Mouse (Mus musculus) gastrocnemius, adult 2 months (tissue): ENCODE measurements around the gene Tmem255a. TPM values are rescaled to one million over a fixed set of nuclear protein-coding genes. Genes with fewer than 3 reads are reported as not detected.
A peak's percentile ranks its signal among the peaks of the same experiment; 100 is the strongest.
"Not testable (repeated sequence)": the region's sequence is repeated elsewhere in the genome, so short reads cannot be mapped to it uniquely, and the experiment has no call there.

Experiments
- DNase-seq: peaks from one replicate; pipeline ENCODE4 v3.0.0; 2022
- H3K27ac ChIP-seq: fragments of 200-600 bp; 2 replicates; pipeline ENCODE4 v1.8.1; 2022; ENCODE audit warnings: mild to moderate bottlenecking
- H3K4me3 ChIP-seq: fragments of 200-600 bp; 2 replicates; pipeline ENCODE4 v1.8.1; 2022; ENCODE audit warnings: mild to moderate bottlenecking, moderate library complexity
- CTCF ChIP-seq: fragments of 200-600 bp; IDR thresholded peaks from 2 replicates; pipeline ENCODE4 v1.8.1; 2022; ENCODE audit warnings: antibody characterized with exemption, mild to moderate bottlenecking, moderate library complexity
- intact Hi-C: fragments of 180-260 bp; cut with DNase I; formaldehyde crosslinking; loops from one replicate; pipeline ENCODE4 v1.15.1; 2025
- microRNA-seq: library from miRNA; unstranded; fragments of <30 nt; microRNA quantifications from one replicate; pipeline ENCODE4 v1.2.0, GENCODE M21; 2021
- total RNA-seq, 2 experiments: library from RNA; stranded (reverse); gene quantifications; 2 replicates each; pipeline ENCODE4 v1.2.3; 2021

The Tmem255a gene
- total RNA-seq, 2 experiments from 2014 or later = 0.28 to 0.61 TPM

DNA sequence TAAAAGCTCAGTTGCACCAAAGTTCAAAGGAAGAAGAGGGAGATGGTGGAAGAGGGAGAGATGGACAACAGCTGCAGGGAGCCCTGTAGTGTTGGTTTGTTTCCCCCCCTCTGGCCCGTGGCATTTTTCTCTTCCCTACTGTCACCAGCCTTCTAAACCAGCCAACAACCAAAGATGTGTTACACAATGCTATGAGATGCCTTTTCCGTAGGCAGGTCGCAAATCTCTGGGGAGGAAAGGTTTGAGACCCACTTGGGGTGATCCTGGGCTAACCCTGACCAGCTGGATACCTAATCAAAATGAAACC lies 61.8 kb downstream of the Tmem255a start:
- Histone ChIP-seq H3K4me3 (peak overlapping the region; percentile 90), H3K27ac (peak overlapping the region; percentile 94)
- no peak for DNase-seq
- TF ChIP-seq CTCF = no peak
- intact Hi-C loops = no loop called here

GRCm38 (mm10) chrX:38189552-38190457 lies 62.4 kb downstream of the Tmem255a start, which contains the start of gene Zbtb33:
Gene Zbtb33 (plus strand): TSS chrX:38189793.
- peak; percentile 88 for TF ChIP-seq CTCF
- H3K27ac ChIP-seq = peak within 1 kb of the TSS; percentile 94
- intact Hi-C loops = no loop called here
- DNase-seq = peak; percentile 91
- H3K4me3 ChIP-seq = peak within 1 kb of the TSS; percentile 90

DNA sequence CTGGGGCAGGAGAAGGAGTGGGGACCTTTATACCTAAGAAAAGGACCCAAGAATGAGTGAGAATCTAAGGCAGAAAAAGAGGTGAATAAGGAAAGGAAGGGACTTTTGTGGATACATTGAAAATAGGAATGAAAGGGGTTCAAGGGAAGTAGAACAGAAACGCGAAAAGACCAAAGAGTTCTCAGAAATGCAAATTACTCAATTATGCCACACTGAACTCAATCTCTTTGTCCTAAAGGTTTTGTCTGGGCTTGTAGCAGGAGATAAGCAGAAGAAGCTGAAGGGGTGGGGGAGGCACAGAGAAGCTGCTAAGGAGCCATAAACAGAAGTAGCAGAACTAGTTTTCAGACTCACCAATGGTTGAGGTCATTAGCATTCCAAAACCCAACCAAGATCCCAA lies 66.7 kb downstream of the Tmem255a start:
- H3K27ac ChIP-seq = no peak overlapping the region
- intact Hi-C loops = no loop called here
- TF ChIP-seq CTCF = no peak
- no peak for DNase-seq
- no peak overlapping the region for H3K4me3 ChIP-seq

DNA sequence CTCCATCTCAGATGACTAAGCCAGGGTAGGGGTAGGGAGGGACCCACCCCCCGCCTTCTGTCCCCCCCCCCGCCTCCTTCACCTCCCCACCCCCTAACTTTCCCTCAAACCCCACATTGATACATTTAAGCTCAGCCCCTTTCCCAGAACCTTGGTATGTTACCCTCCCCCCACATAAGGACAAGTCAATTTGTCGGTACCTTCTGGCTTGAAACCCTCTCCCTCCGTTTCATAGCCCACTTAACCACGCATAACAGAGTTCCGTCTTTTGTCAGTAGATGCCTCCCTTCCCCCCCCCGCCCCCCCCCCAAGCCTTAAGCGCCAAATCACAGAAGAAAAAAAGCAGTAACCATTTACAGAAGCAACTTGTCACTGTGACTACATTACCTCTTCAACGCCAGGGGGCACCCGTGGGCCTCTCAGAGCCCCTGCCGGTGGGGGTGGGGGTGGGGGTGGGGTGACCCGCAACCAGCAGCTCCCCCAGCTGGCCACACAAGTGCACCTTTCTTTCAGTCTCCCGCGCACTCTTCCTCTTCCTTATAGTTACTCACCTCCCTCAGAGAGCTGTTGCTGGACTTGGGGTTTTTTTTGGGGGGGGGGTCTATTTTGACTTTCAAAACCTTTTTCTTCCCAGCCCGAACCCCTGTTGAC lies 70.5 kb downstream of the Tmem255a start:
- peak; percentile 47 for TF ChIP-seq CTCF
- DNase-seq = peak; percentile 68

GRCm38 (mm10) chrX:38180656-38181607 lies 71.3 kb downstream of the Tmem255a start:
- DNase-seq = peak; percentile 21
- Histone ChIP-seq H3K27ac (peak overlapping the region; percentile 24; the same call in 1 of the 2 replicates), H3K4me3 (peak overlapping the region; percentile 76)
- intact Hi-C loops = loop anchor here (1.0 kb wide), 1 partner anchor 97 kb away; no protein-coding TSS in a partner anchor
- TF ChIP-seq CTCF = no peak

More for the DNA sequence above, 70.5 kb downstream of the Tmem255a start:
- H3K27ac ChIP-seq = no peak overlapping the region
- peak overlapping the region; percentile 76 for H3K4me3 ChIP-seq
- intact Hi-C loops = loop anchor here (1.0 kb wide), 1 partner anchor 97 kb away; no protein-coding TSS in a partner anchor

DNA sequence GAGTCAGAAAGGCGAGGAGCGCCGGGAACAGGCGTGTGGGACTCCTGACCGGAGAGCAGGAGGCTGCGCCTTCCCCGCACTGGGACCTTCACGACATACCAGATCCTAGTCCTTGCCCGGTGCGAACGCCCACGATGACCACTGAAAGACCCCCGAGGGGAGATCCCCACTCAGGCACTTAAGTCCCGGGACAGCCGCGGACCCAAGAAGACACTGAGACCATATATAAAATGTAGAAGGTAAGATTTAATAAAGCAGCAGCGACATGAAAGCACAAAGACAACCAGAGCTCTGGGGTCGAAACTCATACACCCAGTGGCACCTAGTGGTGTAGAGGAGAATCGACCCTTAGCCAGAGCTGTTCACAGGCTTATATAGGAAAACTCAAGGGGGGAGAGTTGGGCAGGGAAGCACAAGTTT lies 72.3 kb downstream of the Tmem255a start:
- peak; percentile 59 for TF ChIP-seq CTCF
- H3K27ac ChIP-seq, intact Hi-C loops: not testable (repeated sequence)
- H3K4me3 ChIP-seq = peak overlapping the region; percentile 76
- DNase-seq = peak; percentile 28

- H3K4me3 ChIP-seq = no peak overlapping the region
- no peak for TF ChIP-seq CTCF
- DNase-seq = no peak
These were observed 85.6 kb downstream of the Tmem255a start for GRCm38 (mm10) chrX:38166592-38166991.

DNA sequence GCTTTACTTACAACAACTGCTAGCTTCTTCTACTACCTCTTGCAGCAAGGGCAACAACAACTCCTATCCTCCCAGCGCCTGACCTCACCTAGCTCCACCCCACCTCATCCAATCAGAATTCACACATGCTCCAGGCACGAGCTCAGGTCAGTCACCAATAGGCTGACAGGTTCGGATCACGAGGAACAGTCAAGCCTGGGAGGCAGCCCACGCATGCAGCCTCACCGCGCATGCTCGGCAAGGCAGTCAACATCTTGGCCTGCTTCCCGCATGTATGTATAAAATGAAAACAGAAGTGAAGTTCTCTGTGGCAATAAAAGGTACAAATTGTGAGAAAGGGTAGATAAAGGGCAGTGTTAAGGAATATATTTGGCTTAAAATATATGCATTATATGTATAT lies 86.2 kb downstream of the Tmem255a start:
- TF ChIP-seq CTCF = no peak
- DNase-seq = no peak
- Histone ChIP-seq H3K4me3 (no peak overlapping the region), H3K27ac (no peak overlapping the region)
- intact Hi-C loops = no loop called here

More at GRCm38 (mm10) chrX:38166592-38166991, 85.6 kb downstream of the Tmem255a start:
- intact Hi-C loops = no loop called here
- H3K27ac ChIP-seq = no peak overlapping the region

GRCm38 (mm10) chrX:38165315-38165714 lies 86.9 kb downstream of the Tmem255a start:
- intact Hi-C loops = no loop called here
- TF ChIP-seq CTCF = no peak

GRCm38 (mm10) chrX:38159097-38159496 lies 93.1 kb downstream of the Tmem255a start:
- Histone ChIP-seq H3K4me3 (no peak overlapping the region), H3K27ac (no peak overlapping the region)
- intact Hi-C loops = no loop called here
- peak; percentile 20; the same call in 1 of the 2 replicates for TF ChIP-seq CTCF
- DNase-seq = no peak

More at GRCm38 (mm10) chrX:38165315-38165714, 86.9 kb downstream of the Tmem255a start:
- no peak overlapping the region for H3K27ac ChIP-seq
- no peak for DNase-seq
- H3K4me3 ChIP-seq = no peak overlapping the region

Small RNAs within 50 kb of the gene (microRNA-seq; reads per million reads assigned to microRNA genes)
- gene Mir3110 = not detected

Other genes with a start within 250 kb of the Tmem255a start
- not detected for gene Btg1-ps1, start 233.6 kb downstream of the Tmem255a start, total RNA-seq
- gene Btg1-ps2, start 209.3 kb downstream of the Tmem255a start, total RNA-seq = not detected
- not detected for gene Rhox10, start 186.0 kb downstream of the Tmem255a start, total RNA-seq
- gene Rhox11, start 167.3 kb downstream of the Tmem255a start, total RNA-seq = not detected
- gene Rhox12, start 141.5 kb downstream of the Tmem255a start, total RNA-seq = not detected
- not detected for gene Rhox13, start 131.2 kb downstream of the Tmem255a start, total RNA-seq
- 1 to 10 TPM; 5.7 to 7.7 TPM for gene Zbtb33, start 62.6 kb downstream of the Tmem255a start, total RNA-seq
- 1 to 10 TPM; 1.5 to 5.6 TPM for gene Atp1b4, start 63.7 kb upstream of the Tmem255a start, total RNA-seq
- gene Lamp2, start 204.0 kb upstream of the Tmem255a start, total RNA-seq = 10 to 100 TPM; 63.3 to 74.6 TPM